Mouse (Mus musculus): ENCODE measurements around the gene BC017158.

- TF ChIP-seq CTCF (IDR thresholded peaks at IDR 0.05; ENCODE audit: control insufficient read depth, insufficient read depth, insufficient replicate concordance, low read depth, low read length) = no peak
- no peak for TF ChIP-seq POLR2A (IDR thresholded peaks at IDR 0.05; ENCODE audit: control insufficient read depth, low read depth, low read length)
Observed at GRCm38 (mm10) chr7:128267813-128268212, 30.2 kb downstream of the BC017158 start.
